Mouse (Mus musculus) embryonic facial prominence, embryonic 11.5 days (tissue): ENCODE data around the gene Hoxb2. TPM values are rescaled to one million over a fixed set of nuclear protein-coding genes. Genes with fewer than 3 reads are reported as not detected.

Experiments
- ATAC-seq: fragments of 200-750 bp; cut with Nextera tagmentation; replicated peaks from 2 replicates; pipeline ENCODE4 v1.8.0; 2017; ENCODE audit warnings: low read depth; ENCODE audit not compliant: insufficient number of reproducible peaks, low FRiP score, low TSS enrichment
- DNase-seq: peaks from one replicate; pipeline ENCODE4 v3.0.0-alpha.2; 2015; ENCODE audit warnings: low spot score
- H3K27ac ChIP-seq: fragments of 300-500 bp; sonication (generic); replicated peaks from 2 replicates; pipeline ENCODE4 v1.5.1; 2014; ENCODE audit warnings: mild to moderate bottlenecking, low read depth, low read length, control low read depth
- H3K27me3 ChIP-seq: fragments of 300-500 bp; sonication (generic); 2 replicates; pipeline ENCODE4 v1.6.1; 2014; ENCODE audit warnings: mild to moderate bottlenecking, low read length, moderate library complexity, mixed read lengths; ENCODE audit not compliant: control insufficient read depth, insufficient read depth
- H3K36me3 ChIP-seq: fragments of 300-500 bp; sonication (generic); replicated peaks from 2 replicates; pipeline ENCODE4 v1.6.1; 2014; ENCODE audit warnings: low read depth, mild to moderate bottlenecking, low read length, moderate library complexity, mixed read lengths; ENCODE audit not compliant: control insufficient read depth, insufficient read depth
- H3K4me1 ChIP-seq: fragments of 300-500 bp; sonication (generic); 2 replicates; pipeline ENCODE4 v1.6.1; 2014; ENCODE audit warnings: low read length, mixed read lengths; ENCODE audit not compliant: control insufficient read depth, insufficient read depth
- H3K4me2 ChIP-seq: fragments of 300-500 bp; sonication (generic); 2 replicates; pipeline ENCODE4 v1.6.1; 2014; ENCODE audit warnings: low read depth, mild to moderate bottlenecking, control low read depth, low read length, moderate library complexity
- H3K4me3 ChIP-seq: fragments of 300-500 bp; sonication (generic); 2 replicates; pipeline ENCODE4 v1.5.1; 2014; ENCODE audit warnings: low read depth, low read length, control low read depth
- H3K9ac ChIP-seq: fragments of 300-500 bp; sonication (generic); replicated peaks from 2 replicates; pipeline ENCODE4 v1.6.1; 2014; ENCODE audit warnings: mild to moderate bottlenecking, control low read depth, low read length
- H3K9me3 ChIP-seq: fragments of 300-500 bp; sonication (generic); replicated peaks from 2 replicates; pipeline ENCODE4 v1.6.1; 2016; ENCODE audit warnings: mild to moderate bottlenecking, low read length, inconsistent platforms, mixed read lengths; ENCODE audit not compliant: control insufficient read depth
- whole genome bisulfite sequencing: fragments of 180-500 bp; shearing (Covaris S2); extraction: QIAGEN DNeasy Blood & Tissue Kit; methylation state at CpG from one replicate; pipeline ENCODE4 v1.1.7; 2014; 5-methylcytosine and 5-hydroxymethylcytosine counted together
- polyA plus RNA-seq: library from polyadenylated mRNA; unstranded; fragments of >200 nt; fragmentation: Nextera tagmentation; extraction: Ambion mirVana; gene quantifications from 2 replicates; pipeline ENCODE4 v1.2.1, GENCODE M21; 2014

Gene Hoxb2
- polyA plus RNA-seq, 1 experiment from 2014 or later, result 6.3 TPM

GRCm38 (mm10) chr11:96319071-96319902, 31.0 kb upstream of the Hoxb2 start:
- no peaks in the 10 kb centered on the region for H3K9me3 ChIP-seq
- peak overlapping the region; percentile 31 for H3K4me3 ChIP-seq
- H3K4me1 ChIP-seq, result no peaks in the 10 kb centered on the region; the same call in none of the 2 replicates
- peak overlapping the region; percentile 44; the same call in 1 of the 2 replicates for H3K9ac ChIP-seq
- DNase-seq (no peak), ATAC-seq (no peak)
- peaks cover 91% of the 10 kb centered on the region for H3K27me3 ChIP-seq
- 0% methylated on average over 24 of the region's 34 CpGs for WGBS
- H3K36me3 ChIP-seq, result no peaks in the 10 kb centered on the region
- peak overlapping the region; percentile 36 for H3K4me2 ChIP-seq
- H3K27ac ChIP-seq, result no peak overlapping the region

- no peak for DNase-seq
- Histone ChIP-seq H3K36me3 (no peaks in the 10 kb centered on the region), H3K27ac (no peak overlapping the region), H3K9ac (no peak overlapping the region), H3K4me2 (no peak overlapping the region), H3K4me3 (0 out of 2 replicates have a peak overlapping the region, but pooled peaks have one; percentile 7), H3K9me3 (no peaks in the 10 kb centered on the region), H3K4me1 (no peaks in the 10 kb centered on the region; the same call in 1 of the 2 replicates), H3K27me3 (peaks cover 88% of the 10 kb centered on the region)
- no peak for ATAC-seq
- WGBS, result under 1% methylated on average over 29 of the region's 29 CpGs
Measured at GRCm38 (mm10) chr11:96319910-96320309, 30.4 kb upstream of the Hoxb2 start.

GRCm38 (mm10) chr11:96320688-96321087, 29.6 kb upstream of the Hoxb2 start:
- H3K4me2 ChIP-seq, result no peak overlapping the region
- H3K27me3 ChIP-seq, result peaks cover 88% of the 10 kb centered on the region
- no peaks in the 10 kb centered on the region for H3K36me3 ChIP-seq
- under 1% methylated on average over 17 of the region's 17 CpGs for WGBS
- DNase-seq, result no peak
- H3K27ac ChIP-seq, result no peak overlapping the region
- no peak for ATAC-seq
- no peaks in the 10 kb centered on the region; the same call in 1 of the 2 replicates for H3K4me1 ChIP-seq
- H3K9ac ChIP-seq, result no peak overlapping the region
- H3K9me3 ChIP-seq, result no peaks in the 10 kb centered on the region
- H3K4me3 ChIP-seq, result no peak overlapping the region

- no peak overlapping the region for H3K9ac ChIP-seq
- H3K36me3 ChIP-seq, result no peaks in the 10 kb centered on the region
- WGBS, result 10% methylated on average over 5 of the region's 5 CpGs
- H3K4me1 ChIP-seq, result no peaks in the 10 kb centered on the region; the same call in 1 of the 2 replicates
- no peaks in the 10 kb centered on the region for H3K9me3 ChIP-seq
- no peak overlapping the region for H3K4me3 ChIP-seq
- no peak for DNase-seq
- no peak for ATAC-seq
- no peak overlapping the region for H3K27ac ChIP-seq
- H3K4me2 ChIP-seq, result no peak overlapping the region
- peaks cover 88% of the 10 kb centered on the region for H3K27me3 ChIP-seq
Measured at GRCm38 (mm10) chr11:96321846-96322245, 28.5 kb upstream of the Hoxb2 start.

GRCm38 (mm10) chr11:96322738-96323137, 27.6 kb upstream of the Hoxb2 start:
- Histone ChIP-seq H3K4me3 (no peak overlapping the region), H3K36me3 (no peaks in the 10 kb centered on the region), H3K27ac (no peak overlapping the region), H3K4me2 (no peak overlapping the region), H3K27me3 (peaks cover 91% of the 10 kb centered on the region), H3K9ac (no peak overlapping the region), H3K4me1 (no peaks in the 10 kb centered on the region; the same call in 1 of the 2 replicates), H3K9me3 (no peaks in the 10 kb centered on the region)
- 1% methylated on average over 6 of the region's 6 CpGs for whole genome bisulfite sequencing
- no peak for ATAC-seq
- no peak for DNase-seq

GRCm38 (mm10) chr11:96323154-96323553, 27.2 kb upstream of the Hoxb2 start, which contains the start of gene Hoxb3:
TSS of gene Hoxb3 (plus strand) at chr11:96323326.
- Histone ChIP-seq H3K27ac (no peak within 1 kb of the TSS), H3K9me3 (no peaks in the 10 kb centered on the region), H3K36me3 (no peaks in the 10 kb centered on the region), H3K4me1 (no peaks in the 10 kb centered on the region; the same call in 1 of the 2 replicates), H3K4me3 (no peak within 1 kb of the TSS), H3K4me2 (no peak within 1 kb of the TSS), H3K27me3 (peaks cover 91% of the 10 kb centered on the region), H3K9ac (no peak within 1 kb of the TSS)
- no peak for ATAC-seq
- no peak for DNase-seq
- WGBS, result 5% methylated on average over 10 of the region's 10 CpGs

- ATAC-seq, result no peak
- H3K27me3 ChIP-seq, result peaks cover 90% of the 10 kb centered on the region
- no peak overlapping the region for H3K9ac ChIP-seq
- 4% methylated on average over 5 of the region's 5 CpGs for WGBS
- no peak overlapping the region for H3K27ac ChIP-seq
- no peaks in the 10 kb centered on the region for H3K4me1 ChIP-seq
- H3K4me3 ChIP-seq, result no peak overlapping the region
- no peaks in the 10 kb centered on the region for H3K36me3 ChIP-seq
- H3K9me3 ChIP-seq, result no peaks in the 10 kb centered on the region
- H3K4me2 ChIP-seq, result no peak overlapping the region
- no peak for DNase-seq
Measured at GRCm38 (mm10) chr11:96324125-96324524, 26.2 kb upstream of the Hoxb2 start.

GRCm38 (mm10) chr11:96324965-96325364, 25.4 kb upstream of the Hoxb2 start:
- ATAC-seq (no peak), DNase-seq (no peak)
- no peak overlapping the region for H3K4me2 ChIP-seq
- H3K36me3 ChIP-seq, result no peaks in the 10 kb centered on the region
- no peak overlapping the region for H3K9ac ChIP-seq
- no peak overlapping the region for H3K27ac ChIP-seq
- no peaks in the 10 kb centered on the region for H3K9me3 ChIP-seq
- no peak overlapping the region for H3K4me3 ChIP-seq
- H3K27me3 ChIP-seq, result peaks cover 90% of the 10 kb centered on the region
- no peaks in the 10 kb centered on the region for H3K4me1 ChIP-seq
- WGBS, result 3% methylated on average over 8 of the region's 8 CpGs
